Mouse (Mus musculus): ENCODE data around the gene Wnt5b. TPM values are rescaled to one million over a fixed set of nuclear protein-coding genes. Genes with fewer than 3 reads are reported as not detected.
"Not testable (repeated sequence)": the region's sequence is repeated elsewhere in the genome, so short reads cannot be mapped to it uniquely, and the experiment has no call there.

Gene Wnt5b
- total RNA-seq, 2 experiments from 2014 or later: 1.1 to 1.2 TPM

DNA sequence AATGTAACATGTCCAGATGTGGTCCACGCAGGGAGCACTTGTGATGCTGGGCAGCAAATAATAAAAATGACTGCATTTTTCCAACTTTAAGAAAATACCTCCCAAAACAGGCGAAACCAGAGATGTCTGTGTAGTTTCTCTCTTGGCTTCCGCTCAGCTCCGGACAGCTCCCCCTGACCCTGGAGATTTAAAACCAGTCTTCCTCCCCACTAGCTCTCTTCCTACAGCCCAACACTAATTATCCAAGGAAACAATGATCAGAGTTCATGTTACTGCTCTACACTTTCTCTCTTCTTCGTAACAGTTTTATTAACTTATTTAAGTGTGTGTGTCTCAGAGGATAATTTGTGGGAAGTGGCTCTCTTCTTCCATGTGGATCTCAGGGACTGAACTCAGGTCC, 83.8 kb downstream of the Wnt5b start:
- DNase-seq (ENCODE audit: low spot score in 2 of 2): no peak

DNA sequence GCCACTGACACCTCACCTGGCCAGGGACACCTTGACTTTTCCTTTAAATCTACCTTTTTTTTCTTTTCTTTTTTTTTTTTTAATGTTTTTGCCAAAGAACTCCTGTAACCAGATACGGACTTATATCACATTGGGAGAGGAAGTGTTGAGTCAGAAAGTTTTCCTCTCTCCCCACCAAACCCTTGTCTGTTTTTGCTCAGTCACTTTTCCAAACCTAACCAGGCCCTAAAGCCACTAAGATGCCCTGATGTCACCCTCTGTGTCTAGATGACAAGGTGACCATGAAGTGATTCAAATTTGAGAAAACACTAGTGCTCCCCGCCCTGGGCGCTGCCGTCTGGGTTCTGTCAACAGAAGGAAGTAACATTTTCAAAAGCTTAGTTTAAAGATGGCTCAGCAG, 85.1 kb downstream of the Wnt5b start:
- no peak for DNase-seq (ENCODE audit: low spot score in 2 of 2)

DNA sequence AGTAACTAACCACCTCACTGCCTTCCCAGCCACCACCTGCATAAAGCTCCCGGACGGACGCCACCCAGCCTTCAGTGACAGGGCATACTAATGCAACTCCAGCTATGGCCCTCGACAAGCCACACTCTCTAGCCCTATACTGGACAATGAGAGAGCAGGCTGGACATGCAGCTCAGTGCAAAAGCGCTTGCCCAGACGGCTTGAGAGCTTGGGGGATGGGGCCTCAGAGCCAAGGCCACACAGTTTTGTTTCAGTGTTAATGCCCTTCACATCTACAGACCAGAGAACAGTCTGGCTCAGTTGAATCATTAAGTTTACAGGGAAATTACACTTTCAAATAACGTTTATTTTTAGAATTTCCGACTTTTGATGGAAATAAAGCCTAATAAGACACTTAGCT, 86.0 kb downstream of the Wnt5b start:
- no peak for DNase-seq (ENCODE audit: low spot score in 2 of 2)

DNA sequence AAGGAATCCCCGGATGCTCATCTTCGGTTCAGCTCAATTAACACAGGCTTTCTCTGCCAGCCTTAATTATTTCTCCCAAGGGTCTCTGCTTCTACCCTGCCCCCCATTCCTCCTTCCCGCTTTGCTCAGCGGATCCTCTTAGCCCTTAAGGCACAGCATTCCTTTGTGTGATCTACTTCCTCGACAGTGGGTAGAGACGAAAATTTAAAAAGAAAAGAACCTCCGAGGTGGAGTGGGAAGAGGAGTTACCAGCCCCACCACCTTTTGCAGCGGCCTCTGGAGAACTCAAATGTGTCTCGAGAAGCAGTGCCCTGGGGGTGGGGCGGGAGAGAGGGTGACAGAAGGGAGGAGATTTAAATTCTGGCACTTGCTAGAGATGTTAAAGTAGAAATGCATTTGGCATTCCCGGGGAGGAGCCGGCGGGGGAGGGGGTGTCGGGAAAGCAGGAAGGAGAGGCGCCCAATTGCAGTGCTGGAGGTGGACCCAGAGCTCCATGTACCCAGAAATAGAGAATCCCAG, 92.1 kb downstream of the Wnt5b start:
- DNase-seq (ENCODE audit: low spot score in 2 of 2): peak in 1 of 2 experiments; percentile 41

DNA sequence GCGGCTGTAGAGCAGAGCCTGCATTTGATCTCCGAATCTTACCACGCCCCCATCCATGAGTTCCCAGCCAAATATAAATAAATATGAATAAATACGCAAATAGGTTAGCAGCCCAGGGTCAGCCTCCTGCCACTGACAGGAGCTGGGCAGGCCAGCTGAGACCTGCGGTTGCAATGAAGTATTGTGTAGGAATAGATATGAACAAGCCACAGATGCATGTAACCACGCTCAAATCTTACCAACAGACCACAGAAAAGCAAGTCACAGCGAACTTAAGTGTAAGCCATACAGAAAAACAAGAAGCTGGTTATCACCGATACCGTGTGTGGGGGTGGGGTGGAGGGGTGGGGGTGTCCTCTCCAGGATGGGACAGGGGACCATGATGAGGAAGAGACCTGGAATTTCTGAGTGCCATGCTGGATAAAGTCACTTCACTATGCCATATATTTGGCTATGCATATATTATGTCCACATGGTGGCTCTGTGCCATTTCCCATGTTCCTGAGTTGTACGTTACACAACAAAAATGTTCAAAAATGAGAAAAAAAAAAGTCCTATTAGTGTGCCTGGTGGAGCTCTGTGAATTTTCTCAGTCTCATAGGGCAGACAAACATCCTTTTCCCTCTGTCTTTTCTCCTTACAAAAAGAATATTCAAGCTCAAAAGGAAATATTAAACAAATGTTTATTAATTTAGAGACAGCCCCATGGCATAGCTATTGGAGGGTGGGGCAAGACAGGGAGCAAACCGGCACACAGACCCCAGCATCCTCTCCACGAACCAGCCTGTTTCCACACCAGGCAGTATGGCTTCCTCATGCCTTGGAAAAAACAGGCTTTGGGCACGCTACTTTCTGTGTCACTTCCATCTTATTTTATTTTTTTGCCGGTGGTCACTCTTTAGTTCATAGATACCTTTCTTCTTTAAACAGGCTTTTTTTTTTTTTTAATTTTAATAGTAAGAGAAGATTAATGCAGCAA, 92.9 kb downstream of the Wnt5b start:
- no peak for DNase-seq (ENCODE audit: low spot score in 2 of 2)

DNA sequence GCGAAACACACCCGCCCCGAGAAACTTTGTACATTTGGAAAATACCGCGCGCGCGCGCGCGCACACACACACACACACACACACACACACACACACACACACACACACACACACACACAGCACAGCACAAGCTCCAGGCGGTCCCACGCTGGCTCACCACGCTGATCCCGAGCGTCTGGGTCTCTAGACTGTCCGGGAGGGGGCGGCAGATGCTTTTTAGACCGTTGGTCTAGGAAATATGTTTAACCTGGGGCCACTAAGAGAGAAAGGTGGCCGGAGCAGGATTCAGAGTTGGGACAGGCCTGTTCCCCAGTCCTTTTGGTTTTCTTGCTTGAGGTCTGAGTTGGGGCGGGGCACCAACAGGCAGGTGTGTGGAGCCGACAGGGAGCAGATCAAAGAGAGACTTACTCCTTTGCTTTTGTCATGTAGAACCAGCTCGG, 95.1 kb downstream of the Wnt5b start:
- DNase-seq (ENCODE audit: low spot score in 2 of 2): peak; percentile 48 to 62

DNA sequence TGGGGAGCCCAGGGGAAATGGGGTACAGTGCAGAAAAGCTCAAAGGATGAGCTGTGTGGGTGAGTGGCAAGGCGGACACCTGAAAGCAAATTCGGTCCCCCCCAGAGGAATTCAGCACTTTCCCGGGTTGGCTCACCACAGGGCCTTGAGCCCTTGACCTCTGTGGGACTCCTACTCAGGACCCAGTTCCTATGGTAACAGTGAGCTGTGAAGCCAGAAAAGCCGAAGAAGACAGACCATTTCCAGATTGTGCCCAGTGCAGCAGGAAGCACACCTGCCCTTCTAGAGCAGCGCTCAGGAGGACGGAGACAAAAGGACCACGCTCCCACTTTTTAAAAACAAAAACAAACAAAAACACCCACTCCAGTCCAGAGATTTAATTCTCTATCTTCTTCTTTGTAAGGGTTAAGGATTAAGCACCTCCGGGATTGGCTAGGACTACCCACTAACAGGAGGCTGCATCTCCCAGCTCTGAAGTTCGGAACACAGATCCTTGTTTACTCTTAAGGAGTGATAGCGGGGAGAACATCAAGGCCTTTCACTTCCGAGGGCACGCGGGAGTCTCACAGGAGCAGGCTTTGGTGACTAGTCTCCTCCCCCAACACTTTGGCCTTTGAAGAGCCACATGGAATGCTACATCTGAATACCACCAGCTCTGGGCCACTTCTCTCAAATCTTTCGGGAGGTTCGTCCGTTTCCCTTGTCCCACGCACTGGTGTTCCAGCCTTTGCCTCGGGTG, 95.7 kb downstream of the Wnt5b start:
- DNase-seq (ENCODE audit: low spot score in 2 of 2): peak; percentile 30 to 33

DNA sequence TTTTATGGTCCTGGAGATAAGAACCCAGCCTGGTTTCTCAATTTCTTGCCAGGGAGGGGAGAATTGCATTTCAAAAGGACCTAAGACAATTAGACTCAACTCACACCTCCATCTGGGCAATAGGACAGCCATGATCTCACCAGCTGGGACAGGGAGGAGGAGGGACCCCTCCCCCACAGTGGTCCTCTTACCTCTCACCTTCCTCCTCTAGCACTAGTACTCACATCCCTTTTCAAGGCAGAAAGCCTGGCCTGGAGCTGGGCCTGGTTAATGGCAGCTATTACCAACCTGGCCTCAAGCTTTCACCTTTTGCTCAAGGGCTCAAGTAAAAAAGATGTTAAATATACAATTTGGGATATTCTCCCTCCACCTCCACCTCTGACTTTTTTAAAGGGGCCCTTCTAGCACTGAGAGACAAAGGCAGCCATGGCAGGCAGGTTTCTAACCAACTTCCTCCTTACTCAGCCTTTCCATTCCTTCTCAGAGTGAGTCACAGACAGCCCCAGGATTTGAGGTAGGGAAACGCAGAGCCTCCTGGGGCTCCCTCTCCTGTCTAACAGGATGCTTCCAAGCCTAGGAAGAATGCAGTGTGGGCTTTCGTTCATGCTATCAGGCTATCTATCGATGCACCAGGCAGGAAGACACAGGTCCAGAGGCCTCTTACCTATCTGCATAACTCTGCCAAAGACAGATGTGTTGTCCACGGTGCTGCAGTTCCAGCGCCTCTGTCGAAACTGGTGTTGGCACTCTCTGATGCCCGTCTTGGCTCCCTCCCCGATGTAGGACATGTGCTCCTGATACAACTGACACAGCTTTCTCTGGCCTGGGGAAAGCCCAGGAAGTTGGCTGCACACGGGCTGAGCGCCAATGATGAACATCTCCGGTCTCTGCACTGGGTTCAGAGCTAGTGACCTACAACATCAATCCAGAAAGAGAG, 98.2 kb downstream of the Wnt5b start:
- DNase-seq (ENCODE audit: low spot score in 2 of 2): no peak

DNA sequence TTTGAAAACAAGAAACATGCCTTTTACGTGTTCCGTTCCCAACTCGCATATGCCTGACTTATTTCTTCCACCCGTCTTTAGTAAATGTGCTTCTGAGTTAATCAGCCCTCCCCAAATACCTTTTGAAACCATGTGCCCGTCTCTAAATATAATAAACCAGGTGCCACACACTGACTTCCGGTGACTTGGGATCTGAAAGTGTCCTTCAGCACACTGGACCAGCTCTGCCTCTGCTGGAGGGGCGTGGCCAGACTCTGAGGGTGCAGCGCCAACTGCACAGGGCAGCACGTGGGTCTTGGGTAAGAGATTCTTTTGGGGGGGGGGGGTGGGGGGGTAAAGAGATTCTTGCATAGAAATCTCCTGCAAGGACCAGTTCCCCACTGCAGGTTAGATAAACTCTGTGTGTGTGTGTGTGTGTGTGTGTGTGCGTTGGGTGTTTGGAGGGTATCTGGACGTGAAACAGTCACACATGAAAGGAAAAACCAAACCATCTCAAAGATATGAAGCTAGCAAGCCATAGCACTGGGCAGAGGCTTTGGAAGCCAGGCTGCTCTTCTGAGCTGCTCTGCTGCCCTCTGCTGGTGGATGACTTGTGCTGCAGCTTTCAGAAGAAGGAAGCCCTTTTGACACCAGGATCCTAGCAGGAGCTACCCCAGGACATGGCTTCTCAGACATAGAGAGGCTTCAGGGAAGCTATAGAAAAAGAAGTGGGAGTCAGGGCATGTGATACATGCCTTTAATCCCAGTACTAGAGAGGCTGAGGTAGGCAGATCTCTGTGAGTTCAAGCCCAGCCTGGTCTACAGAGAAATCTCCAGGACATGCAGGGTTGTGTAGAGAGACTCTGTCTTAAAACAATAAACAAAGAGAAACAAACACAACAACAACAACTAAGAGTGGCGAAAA, 100.2 kb downstream of the Wnt5b start:
- DNase-seq (ENCODE audit: low spot score in 2 of 2): peak; percentile 77 to 80

DNA sequence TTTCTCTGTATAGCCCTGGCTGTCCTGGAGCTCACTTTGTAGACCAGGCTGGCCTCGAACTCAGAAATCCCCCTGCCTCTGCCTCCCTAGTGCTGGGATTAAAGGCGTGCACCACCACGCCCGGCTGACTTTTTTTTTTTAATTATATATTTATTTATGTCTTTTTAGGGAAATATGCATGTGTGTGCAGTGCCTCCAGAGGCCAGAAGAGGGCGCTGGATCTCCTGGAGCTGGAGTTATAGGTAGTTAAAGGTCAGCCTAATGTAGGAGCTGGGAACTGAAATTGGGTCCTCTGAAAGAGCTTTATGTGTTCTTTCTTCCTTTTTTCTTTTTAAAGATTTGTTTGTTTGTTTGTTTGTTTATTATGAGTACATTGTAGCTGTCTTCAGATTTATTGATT, 101.4 kb downstream of the Wnt5b start:
- not testable (repeated sequence) for DNase-seq (ENCODE audit: low spot score in 2 of 2)

DNA sequence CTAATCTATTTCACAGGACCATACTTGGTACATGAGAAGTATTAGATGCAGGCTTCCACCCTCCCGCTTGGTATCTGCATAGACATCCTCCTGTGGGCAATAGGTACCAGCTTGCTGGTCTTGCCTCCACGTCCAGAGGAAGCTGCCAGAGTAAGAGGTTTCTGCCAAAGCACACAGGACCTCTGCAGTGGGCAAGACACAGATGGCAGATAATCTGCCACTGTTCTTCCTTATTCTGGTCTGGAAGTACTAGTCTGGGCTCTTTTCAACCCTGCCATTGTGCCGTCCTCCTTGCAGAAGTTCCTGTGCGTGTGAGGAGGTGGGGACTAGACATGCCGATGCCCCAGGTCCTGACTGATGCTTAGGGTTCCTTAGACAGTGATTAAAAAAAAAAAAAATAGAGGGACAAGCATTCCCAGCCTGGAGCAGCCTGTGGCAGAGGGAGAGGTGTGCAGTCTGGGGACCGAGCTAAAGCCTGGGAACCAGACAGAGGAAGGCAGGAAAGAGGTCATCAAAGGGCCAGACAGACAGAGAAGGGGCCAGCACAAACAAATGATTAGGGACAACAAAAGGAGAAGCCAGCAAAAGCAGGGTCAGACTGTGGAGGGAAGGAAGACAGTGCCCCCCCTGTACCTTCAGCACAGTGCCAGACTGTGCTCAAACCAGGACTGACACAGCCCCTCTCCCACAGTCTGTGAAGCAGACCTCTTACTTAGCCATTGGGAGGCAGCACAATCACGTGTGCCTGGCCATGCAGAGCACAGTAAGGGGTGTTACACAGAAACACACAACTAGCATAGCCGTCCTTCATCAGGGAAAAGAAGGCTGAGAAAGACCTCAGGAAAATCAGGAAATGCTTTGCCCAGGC, 106.0 kb downstream of the Wnt5b start:
- DNase-seq (ENCODE audit: low spot score in 2 of 2): no peak

DNA sequence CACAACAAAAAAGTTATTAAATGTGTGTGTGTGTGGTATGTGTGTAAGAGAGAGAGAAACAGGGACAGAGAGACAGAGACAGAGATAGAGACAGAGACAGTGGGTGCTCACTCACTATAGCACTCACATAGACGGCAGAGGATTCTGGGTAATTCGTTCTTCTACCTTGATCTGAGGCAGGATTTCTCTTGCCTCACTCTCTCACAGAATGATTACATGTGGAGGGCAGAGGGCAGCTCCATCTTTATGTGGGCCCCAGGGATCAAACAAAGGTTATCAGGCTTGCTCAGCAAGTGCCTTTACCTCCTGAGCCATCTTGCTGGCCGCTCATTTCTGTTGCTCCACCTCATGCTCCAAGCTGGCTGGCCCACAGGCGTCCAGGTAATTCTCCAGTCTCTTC, 109.8 kb downstream of the Wnt5b start:
- DNase-seq (ENCODE audit: low spot score in 2 of 2): no peak

DNA sequence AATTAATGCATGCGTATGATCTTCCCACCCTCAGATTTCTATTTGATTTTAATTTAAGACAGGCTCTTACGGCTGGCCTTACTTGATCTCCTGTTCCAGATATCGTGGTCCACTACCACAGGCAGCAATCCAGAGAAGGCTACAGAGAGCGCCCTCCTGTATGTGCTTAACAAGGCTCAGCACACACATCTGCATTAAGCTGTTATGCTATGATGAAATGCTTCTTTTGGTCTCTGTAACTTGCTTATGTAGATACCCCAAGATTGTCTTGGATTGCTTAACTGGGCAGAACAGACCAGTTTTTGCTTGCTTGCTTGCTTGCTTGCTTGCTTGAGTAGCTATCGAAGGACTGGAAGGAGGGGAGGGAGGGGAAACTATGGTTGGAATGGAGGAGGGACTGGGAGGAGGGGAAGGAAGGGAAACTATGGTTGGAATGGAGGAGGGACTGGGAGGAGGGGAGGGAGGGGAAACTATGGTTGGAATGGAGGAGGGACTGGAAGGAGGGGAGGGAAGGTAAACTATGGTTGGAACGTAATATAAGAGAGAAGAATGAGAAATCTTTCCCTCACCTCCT, 112.3 kb downstream of the Wnt5b start:
- no peak for DNase-seq (ENCODE audit: low spot score in 2 of 2)

DNA sequence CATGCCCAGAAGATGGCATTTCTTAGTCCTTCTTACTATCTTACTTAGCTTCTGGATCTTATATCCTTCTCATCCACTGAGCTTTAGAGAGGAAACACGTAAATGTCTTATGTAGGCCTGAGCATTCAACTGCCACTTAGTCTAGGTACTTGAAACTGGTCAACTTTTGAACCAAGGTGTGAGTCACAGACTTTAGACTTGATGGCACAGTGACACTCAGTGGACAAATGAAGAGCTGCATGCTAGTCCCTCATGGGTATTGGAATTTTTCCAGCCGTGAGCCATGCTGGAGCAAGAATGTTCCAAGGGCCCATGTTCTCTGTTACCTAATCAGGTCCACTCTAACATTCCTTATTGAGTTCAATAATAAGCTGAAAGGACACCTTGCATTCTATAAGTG, 113.6 kb downstream of the Wnt5b start:
- peak; percentile 69 to 70 for DNase-seq (ENCODE audit: low spot score in 2 of 2)

DNA sequence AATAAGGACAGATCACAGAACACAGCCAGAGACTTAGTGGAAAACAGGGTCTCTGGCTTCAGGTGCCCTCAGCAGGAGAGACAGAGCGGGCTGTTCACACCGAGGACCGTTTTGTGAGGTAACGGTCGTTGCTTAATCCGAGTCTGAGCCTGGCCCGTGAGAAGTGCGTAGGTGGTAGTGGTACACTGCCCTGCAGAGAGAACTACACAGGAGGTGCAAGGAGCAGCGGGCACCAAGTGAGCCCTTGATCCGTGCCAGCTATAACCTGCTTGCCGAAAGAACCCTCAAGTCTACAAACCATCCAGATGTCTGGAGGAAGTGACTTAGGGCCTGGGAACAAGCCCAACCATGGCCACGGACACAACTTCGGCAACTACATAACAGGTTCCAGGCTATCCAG, 114.8 kb downstream of the Wnt5b start:
- no peak for DNase-seq (ENCODE audit: low spot score in 2 of 2)

DNA sequence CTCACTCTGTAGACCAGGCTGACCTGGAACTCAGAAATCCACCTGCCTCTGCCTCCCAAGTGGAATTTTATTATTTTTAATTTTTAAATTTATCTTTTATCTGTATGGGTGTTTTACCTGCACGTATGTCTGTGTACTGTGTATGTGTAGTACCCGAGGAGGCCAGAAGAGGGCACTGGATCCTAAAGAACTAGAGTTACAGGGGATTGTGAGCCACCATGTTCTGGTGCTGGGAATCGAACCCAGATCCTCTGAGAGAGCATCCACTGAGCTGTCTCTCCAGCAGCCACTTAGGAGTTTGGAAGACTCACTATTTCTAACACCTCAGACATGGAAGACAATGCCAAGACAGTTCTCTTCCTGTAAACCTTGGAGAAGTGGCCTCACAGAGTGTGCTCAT, 115.5 kb downstream of the Wnt5b start:
- no peak for DNase-seq (ENCODE audit: low spot score in 2 of 2)

DNA sequence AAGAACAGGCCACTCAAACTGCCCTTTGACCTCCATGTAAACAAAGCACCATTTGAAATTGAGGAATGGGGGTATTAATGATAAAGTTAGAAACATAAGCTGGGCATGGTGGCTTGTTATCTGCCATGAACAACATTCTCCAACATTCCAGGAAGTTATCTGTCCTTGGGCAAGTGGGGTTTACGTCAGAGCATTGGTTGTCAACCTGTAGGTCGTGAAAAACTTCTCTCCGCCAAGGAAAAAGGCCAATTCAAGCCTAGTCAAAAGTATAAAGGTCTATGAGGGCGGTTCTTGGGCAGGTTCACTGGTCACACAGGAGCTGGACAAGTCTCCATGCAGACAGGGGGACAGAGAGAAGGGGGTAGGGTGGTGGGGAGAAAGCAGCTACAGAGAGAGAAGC, 123.1 kb downstream of the Wnt5b start:
- DNase-seq (ENCODE audit: low spot score in 2 of 2): no peak

DNA sequence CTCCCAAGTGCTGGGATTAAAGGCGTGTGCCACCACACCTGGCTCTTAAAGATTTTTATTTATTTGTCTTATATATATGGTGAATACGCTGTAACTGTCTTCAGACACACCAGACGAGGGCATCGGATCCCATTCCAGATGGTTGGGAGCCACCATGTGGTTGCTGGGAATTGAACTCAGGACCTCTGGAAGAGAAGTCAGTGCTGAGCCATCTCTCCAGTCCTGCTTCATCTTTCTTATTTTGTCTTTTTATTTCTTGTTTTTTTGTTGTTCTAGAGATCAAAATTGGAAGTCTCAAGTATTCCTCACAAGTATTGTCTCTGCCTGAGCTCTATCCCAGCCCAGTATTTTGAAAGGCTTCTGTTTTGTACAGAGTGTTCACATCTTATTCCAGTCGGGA, 123.8 kb downstream of the Wnt5b start:
- no peak for DNase-seq (ENCODE audit: low spot score in 2 of 2)
